Mouse (Mus musculus) mouse trophoblast stem cell (cell line): ENCODE results near the gene Ms4a10.

ENCODE experiments used
- in situ Hi-C, 2 experiments: fragments of 300-500 bp; cut with MseI, MboI; formaldehyde crosslinking; loops; 2 replicates in 1 of 2; 3 replicates in 1 of 2; pipeline ENCODE4 v1.15.1; 2025

The Ms4a10 gene

GRCm38 (mm10) chr19:10959978-10960346 is 14.5 kb downstream of the Ms4a10 start:
- in situ Hi-C loops: loop anchor here in 1 of 2 experiments (5.0 to 25.0 kb wide), 2 partner anchors 48 to 248 kb away; no protein-coding TSS in a partner anchor

DNA sequence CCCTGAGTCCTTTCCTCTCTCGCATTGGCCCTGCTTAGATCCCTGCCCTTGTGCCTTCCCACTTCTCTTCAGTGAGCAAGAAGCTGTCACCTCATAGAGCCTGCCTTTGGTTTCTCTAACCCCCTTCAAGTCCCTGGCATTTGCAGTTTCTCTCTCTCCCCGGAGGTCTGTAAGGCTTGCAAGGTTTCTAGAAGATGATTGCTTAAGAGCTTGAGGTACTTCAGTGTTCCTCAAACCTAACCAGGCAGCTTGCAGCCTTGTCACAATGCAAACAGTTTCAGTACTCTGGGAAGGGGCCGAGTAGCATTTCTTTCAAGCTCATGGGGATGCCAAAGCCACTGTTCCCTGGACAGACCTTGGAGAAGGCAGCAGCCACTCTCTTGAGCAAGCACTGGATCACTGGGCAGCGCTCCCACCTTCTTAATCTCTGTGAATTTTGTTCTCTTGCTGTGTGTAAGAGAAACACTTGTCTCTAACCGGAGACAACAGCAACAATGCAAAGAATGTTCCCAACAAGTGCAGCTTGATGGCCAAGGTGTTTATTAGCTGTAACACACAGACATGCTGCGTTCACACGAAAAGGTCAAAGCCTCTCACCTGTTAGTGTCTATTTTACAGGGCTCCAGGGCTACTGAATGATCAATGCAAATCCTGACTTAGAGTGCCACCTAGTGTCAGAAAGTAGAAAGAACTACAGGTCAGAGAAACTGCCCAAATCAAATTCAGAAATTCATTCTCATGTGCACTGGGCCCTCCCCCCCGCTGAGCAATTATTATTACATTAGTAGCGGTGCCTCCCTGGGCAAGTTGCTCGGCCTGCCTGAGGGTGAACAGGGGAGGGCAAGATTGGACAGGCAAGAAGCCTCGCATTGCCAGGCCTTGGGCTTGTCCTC is 15.1 kb downstream of the Ms4a10 start:
- in situ Hi-C loops: loop anchor here in 1 of 2 experiments (5.0 to 25.0 kb wide), 2 partner anchors 47 to 247 kb away; no protein-coding TSS in a partner anchor

DNA sequence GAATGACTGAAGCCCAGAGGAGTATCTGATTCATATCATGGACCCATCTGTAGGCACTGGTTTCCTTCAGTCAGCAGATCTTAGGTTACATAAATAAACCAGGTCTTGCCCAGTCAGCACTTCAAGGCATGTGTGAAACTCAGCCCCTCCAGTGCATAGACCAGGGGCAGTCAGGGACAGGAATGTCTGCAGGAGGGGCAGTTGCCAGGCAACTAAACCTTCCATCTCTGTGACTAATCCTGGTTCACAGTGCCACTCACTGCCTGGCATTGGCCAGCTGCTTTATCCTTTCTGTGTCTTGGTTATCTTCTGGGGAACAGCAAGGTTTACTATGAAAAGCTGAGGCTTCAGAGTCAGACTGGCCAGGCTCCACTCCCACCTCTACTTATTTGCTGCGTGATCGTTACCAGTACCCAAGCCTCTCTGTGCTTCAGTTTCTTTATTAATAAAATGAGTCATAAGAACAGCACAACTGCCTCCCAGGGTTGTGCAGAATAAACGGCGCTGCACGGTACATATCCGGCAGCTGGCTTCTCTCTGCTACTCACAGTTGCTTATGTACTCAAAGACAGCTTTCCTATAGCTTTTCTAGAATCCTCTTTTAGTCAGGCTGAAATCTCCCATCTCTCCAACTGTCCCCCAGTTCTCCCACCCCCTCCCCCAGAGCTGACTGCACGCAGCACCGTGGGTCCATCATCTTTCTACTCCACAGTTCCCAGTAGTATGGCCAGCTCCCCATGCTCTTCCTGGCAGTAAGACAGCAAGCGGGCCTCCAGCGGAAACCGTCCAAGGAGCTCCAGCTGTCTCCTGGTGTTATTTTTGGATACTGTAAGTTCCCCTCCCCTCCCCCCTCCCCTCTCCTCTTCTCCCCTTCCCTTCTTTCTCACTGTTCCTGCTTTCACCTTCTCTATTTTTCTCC is 22.2 kb downstream of the Ms4a10 start:
- in situ Hi-C loops: loop anchor here in 1 of 2 experiments (25.0 kb wide), 1 partner anchor 240 kb away; no protein-coding TSS in a partner anchor

DNA sequence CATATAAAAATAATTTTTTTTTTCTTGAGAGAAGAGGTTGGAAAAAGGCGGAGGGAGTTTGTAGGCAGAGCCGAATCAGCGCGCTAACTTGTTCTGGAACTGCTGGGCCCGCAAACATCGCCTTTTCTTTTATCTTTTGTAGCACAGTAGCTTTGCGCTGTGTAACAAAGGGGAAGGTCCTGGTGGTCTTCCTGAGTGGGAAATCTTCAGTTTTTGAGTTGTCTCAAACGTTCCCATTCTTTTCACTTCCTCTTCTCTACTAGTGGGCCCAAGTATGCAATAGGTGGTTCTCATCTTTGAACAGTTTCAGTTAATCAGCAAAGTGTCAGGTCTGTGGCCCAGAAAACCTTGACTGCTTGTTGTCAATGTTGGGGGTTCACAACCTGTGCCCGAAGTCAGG is 24.9 kb downstream of the Ms4a10 start:
- in situ Hi-C loops: loop anchor here in 1 of 2 experiments (10.0 kb wide), 1 partner anchor 235 kb away; no protein-coding TSS in a partner anchor

DNA sequence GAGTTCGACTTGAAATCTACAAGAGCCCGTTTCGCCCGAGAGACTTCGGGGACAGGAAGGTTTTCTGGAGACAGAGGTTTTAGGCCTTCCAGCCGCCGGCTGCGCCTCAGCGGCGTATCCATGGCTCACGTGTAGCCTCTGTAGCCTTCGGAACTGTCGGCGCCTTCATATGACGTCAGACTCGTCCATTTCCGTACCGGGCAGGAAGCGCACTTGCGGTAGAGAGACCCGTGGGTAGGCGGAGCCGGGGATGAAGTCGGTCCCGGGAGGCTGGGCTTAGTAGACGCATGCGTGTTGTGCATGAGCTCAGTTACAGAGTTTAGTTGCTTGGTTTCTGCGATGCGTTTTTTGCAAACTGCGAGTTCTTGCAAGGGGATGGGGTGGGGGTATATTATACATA is 25.4 kb downstream of the Ms4a10 start, which contains the start of gene Ccdc86:
Gene Ccdc86, minus strand, starts transcription at position 155 of the 400 bp plus-strand sequence.
- in situ Hi-C loops: loop anchor here in 1 of 2 experiments (10.0 kb wide), 1 partner anchor 234 kb away; no protein-coding TSS in a partner anchor

GRCm38 (mm10) chr19:10948416-10948815 is 26.1 kb downstream of the Ms4a10 start:
- in situ Hi-C loops: loop anchor here in 1 of 2 experiments (10.0 kb wide), 1 partner anchor 234 kb away; no protein-coding TSS in a partner anchor

- in situ Hi-C loops: loop anchor here in 1 of 2 experiments (10.0 kb wide), 1 partner anchor 232 kb away; no protein-coding TSS in a partner anchor
Observed at GRCm38 (mm10) chr19:10947219-10947618, 27.3 kb downstream of the Ms4a10 start.

DNA sequence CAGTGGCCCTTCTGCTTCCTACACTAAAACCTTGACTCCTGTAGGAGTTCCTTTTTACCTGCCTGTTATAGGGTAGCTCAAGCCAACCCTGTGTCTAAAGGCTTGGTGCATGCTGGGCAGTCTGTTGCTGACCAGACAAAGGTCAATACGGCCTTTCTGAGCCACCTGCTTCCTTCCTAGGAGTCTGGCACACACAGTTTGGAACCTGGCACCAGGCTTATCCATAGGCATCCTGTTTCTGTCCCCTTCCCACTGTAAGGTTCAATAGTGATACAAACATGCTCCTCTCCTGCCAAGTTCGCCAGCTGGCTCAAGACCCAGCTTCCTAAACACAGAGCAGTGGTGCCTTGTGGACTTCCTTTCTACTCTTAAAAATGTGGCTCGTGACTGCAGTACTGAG is 28.0 kb downstream of the Ms4a10 start:
- in situ Hi-C loops: loop anchor here in 1 of 2 experiments (10.0 kb wide), 1 partner anchor 232 kb away; no protein-coding TSS in a partner anchor

DNA sequence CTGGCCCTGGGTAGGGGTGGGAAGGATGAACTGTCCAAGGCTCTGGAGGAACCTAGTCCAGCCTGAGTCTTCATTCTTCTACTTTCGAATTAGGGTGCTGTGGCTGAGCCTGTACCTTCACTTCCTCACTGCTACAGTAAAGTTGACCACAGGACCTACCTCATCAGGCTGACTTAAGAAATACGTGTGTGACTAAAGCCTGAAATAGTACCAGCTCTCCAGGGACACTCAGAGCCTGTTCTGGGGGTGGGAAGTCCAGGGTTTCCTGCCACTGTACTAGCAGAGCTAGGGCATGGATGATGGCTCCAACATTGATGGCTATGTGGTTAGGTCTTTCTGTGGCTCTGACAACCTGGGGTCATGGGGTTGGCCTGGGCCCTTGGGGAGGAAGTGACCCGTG is 30.5 kb downstream of the Ms4a10 start:
- in situ Hi-C loops: loop anchor here in 1 of 2 experiments (10.0 kb wide), 1 partner anchor 229 kb away; no protein-coding TSS in a partner anchor

DNA sequence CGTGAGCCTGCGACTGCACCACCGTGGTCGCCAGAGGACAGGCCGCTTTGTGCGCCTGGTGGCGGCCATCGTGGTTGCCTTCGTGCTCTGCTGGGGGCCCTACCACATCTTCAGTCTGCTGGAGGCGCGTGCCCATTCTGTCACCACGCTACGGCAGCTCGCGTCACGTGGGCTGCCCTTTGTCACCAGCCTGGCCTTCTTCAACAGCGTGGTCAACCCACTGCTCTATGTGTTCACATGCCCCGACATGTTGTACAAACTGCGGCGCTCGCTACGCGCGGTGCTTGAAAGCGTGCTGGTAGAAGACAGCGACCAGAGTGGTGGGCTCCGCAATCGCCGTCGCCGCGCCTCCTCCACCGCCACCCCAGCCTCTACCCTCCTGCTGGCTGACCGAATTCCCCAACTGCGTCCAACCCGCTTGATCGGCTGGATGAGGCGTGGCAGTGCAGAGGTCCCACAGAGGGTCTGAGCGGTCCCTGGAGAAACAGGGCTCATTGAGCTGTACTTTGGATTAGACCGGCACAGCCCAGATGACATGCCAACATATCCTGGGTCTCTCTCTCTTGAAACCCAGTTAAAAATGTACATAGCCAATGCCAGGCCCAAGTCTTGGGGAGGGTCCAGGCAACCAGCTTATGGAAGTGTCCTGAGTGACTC is 33.5 kb downstream of the Ms4a10 start:
- in situ Hi-C loops: loop anchor here in 1 of 2 experiments (10.0 kb wide), 1 partner anchor 226 kb away; no protein-coding TSS in a partner anchor

DNA sequence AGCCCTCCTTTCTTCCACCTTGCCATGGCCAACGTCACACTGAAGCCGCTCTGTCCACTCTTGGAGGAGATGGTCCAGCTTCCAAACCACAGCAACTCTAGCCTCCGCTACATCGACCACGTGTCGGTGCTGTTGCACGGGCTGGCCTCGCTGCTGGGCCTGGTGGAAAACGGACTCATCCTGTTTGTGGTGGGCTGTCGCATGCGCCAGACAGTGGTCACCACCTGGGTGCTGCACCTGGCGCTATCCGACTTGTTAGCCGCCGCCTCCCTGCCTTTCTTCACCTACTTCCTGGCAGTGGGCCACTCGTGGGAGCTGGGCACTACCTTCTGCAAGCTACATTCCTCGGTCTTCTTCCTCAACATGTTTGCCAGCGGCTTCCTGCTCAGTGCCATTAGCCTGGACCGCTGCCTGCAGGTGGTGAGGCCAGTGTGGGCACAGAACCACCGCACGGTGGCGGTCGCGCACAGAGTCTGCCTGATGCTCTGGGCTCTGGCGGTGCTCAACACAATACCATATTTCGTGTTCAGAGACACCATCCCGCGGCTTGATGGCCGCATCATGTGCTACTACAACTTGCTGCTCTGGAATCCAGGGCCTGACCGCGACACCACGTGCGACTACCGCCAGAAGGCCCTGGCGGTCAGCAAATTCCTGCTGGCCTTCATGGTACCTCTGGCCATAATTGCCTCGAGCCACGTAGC is 34.2 kb downstream of the Ms4a10 start:
- in situ Hi-C loops: loop anchor here in 1 of 2 experiments (10.0 kb wide), 1 partner anchor 225 kb away; no protein-coding TSS in a partner anchor

GRCm38 (mm10) chr19:10938771-10939170 is 35.7 kb downstream of the Ms4a10 start:
- in situ Hi-C loops: no loop called here

- in situ Hi-C loops: no loop called here
Observed at GRCm38 (mm10) chr19:10937110-10937563, 37.3 kb downstream of the Ms4a10 start, which contains the start of gene Ptgdr2. Gene Ptgdr2, plus strand, starts transcription at chr19:10937160.

DNA sequence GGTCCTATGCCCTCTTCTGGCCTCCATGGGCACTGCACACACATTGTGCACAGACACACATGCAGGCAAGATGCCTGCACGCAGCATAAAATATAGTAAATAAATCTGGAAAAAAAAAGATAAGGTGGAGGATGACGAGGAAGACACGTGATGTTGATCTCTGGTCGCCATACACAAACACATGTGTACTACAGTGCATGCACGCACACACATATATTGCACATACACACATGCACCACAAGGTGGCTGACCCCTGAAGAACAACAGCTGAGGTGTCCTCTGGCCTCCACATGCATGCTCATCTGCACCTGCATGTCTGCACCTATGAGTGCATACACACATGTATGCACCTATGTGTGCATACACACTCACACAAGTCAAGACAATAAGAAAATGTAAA is 38.4 kb downstream of the Ms4a10 start:
- in situ Hi-C loops: no loop called here

GRCm38 (mm10) chr19:10935029-10935428 is 39.4 kb downstream of the Ms4a10 start:
- in situ Hi-C loops: no loop called here

- in situ Hi-C loops: no loop called here
Observed at GRCm38 (mm10) chr19:10930641-10931040, 43.8 kb downstream of the Ms4a10 start.

GRCm38 (mm10) chr19:10926666-10927065 is 47.8 kb downstream of the Ms4a10 start:
- in situ Hi-C loops: no loop called here

DNA sequence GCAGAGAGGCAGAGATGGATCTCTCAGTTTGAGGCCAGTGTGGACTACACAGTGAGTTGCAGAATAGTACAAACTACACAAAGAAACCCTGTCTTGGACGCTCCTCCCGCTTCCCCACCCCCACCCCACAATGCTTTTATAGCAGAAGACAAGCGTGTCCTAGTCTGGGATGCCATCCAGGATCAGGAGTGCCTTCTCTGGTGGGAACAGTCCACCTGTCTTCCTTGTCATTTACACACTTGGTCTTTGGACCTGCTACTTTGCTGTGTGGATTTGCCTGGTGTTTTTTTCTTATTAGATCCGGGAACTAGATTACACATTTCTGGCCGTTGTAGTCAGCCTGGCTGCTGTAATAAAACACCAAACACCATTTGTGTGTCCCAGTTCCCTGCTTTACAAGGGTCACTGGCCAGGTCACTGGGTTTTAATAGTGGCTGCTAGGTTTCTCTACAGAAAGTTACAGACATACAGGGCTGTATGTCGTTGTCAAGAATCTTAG is 48.3 kb downstream of the Ms4a10 start:
- in situ Hi-C loops: no loop called here

DNA sequence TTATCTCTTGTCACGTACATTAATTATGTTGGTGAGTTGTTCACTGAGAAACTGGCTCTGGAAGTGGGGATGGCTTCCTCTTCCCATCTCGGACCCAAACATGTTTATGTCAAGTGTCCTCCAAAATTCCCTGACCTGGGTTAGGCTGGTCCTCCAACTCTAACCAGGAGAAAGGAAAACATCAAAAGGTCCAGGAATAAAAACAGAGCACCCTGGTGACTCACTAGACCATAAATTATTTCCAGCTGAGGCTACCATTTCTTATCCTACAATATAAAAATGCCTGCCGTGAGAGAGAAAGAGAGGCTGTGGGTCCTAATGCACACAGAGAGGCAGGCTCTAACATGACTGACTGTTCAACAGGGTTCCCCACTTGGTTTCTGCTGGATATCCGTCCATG is 50.2 kb downstream of the Ms4a10 start:
- in situ Hi-C loops: no loop called here

- in situ Hi-C loops: no loop called here
Observed at GRCm38 (mm10) chr19:10921058-10921457, 53.4 kb downstream of the Ms4a10 start.
